Mouse (Mus musculus) kidney, embryonic 14.5 days (tissue): Measurements from ENCODE around the gene Rrp8. TPM values are rescaled to one million over a fixed set of nuclear protein-coding genes. Genes with fewer than 3 reads are reported as not detected.

Experiments
- ATAC-seq: fragments of 200-750 bp; cut with Nextera tagmentation; 2 replicates; pipeline ENCODE4 v1.8.0; 2017; ENCODE audit warnings: moderate number of reproducible peaks, mild to moderate bottlenecking, moderate TSS enrichment, moderate library complexity; ENCODE audit not compliant: low FRiP score, low TSS enrichment
- H3K27ac ChIP-seq: fragments of 300-500 bp; sonication (generic); 2 replicates; pipeline ENCODE4 v1.5.1; 2014; ENCODE audit warnings: low read depth, mild to moderate bottlenecking, low read length, moderate library complexity, mixed read lengths
- H3K27me3 ChIP-seq: fragments of 300-500 bp; sonication (generic); 2 replicates; pipeline ENCODE4 v1.6.1; 2014; ENCODE audit warnings: mild to moderate bottlenecking, low read length; ENCODE audit not compliant: control insufficient read depth, insufficient read depth
- H3K36me3 ChIP-seq: fragments of 300-500 bp; sonication (generic); 2 replicates; pipeline ENCODE4 v1.6.1; 2014; ENCODE audit warnings: low read length, mixed read lengths; ENCODE audit not compliant: control insufficient read depth, insufficient read depth
- H3K4me1 ChIP-seq: fragments of 300-500 bp; sonication (generic); 2 replicates; pipeline ENCODE4 v1.6.1; 2014; ENCODE audit warnings: low read length, mixed read lengths; ENCODE audit not compliant: control insufficient read depth, insufficient read depth
- H3K4me2 ChIP-seq: fragments of 300-500 bp; sonication (generic); replicated peaks from 2 replicates; pipeline ENCODE4 v1.6.1; 2014; ENCODE audit warnings: low read depth, mild to moderate bottlenecking, low read length
- H3K4me3 ChIP-seq: fragments of 300-500 bp; sonication (generic); 2 replicates; pipeline ENCODE4 v1.5.1; 2014; ENCODE audit warnings: mild to moderate bottlenecking, low read length
- H3K9ac ChIP-seq: fragments of 300-500 bp; sonication (generic); 2 replicates; pipeline ENCODE4 v1.6.1; 2014; ENCODE audit warnings: low read depth, mild to moderate bottlenecking, low read length, moderate library complexity
- H3K9me3 ChIP-seq: fragments of 300-500 bp; sonication (generic); 2 replicates; pipeline ENCODE4 v1.6.1; 2016; ENCODE audit warnings: low read length; ENCODE audit not compliant: control insufficient read depth
- WGBS: fragments of 180-500 bp; shearing (Covaris S2); extraction: QIAGEN DNeasy Blood & Tissue Kit; methylation state at CpG from one replicate; pipeline ENCODE4 v1.1.7; 2014; 5-methylcytosine and 5-hydroxymethylcytosine counted together
- polyA plus RNA-seq: library from polyadenylated mRNA; unstranded; fragments of >200 nt; fragmentation: Nextera tagmentation; extraction: Ambion mirVana; gene quantifications from 2 replicates; pipeline ENCODE4 v1.2.1, GENCODE M21; 2014

Gene Rrp8
- polyA plus RNA-seq, 1 experiment from 2014 or later: 46.7 TPM

DNA sequence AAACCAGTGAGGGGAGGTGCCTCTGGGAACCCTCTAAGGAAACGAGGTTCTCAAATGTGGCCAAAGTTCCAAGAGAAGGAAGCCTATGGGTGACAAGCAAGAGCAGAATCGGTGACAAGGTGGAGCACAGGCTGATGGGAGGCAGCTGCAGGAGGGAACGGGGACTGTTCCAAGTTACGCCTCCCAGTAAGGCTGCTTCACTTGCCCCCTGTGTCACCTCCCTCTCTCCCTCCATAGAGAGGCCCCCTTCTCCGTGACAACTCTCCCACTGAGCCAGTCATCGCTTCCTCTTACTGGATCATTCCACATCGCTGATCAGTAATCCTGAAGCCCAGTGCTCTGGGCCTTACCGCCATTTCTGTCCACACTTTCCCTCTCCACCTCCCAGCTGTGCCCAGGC, 37.5 kb upstream of the Rrp8 start:
- H3K4me1 ChIP-seq: peaks cover 49% of the 10 kb centered on the region
- no peak overlapping the region for H3K4me3 ChIP-seq
- H3K36me3 ChIP-seq: peaks cover 35% of the 10 kb centered on the region
- peak overlapping the region; percentile 55; the same call in 1 of the 2 replicates for H3K27ac ChIP-seq
- no peak overlapping the region; the same call in 1 of the 2 replicates for H3K4me2 ChIP-seq
- peak; percentile 71 for ATAC-seq
- H3K27me3 ChIP-seq: no peaks in the 10 kb centered on the region
- peak overlapping the region; percentile 40 for H3K9ac ChIP-seq
- no peaks in the 10 kb centered on the region for H3K9me3 ChIP-seq
- WGBS: 12% methylated on average over 8 of the region's 8 CpGs

DNA sequence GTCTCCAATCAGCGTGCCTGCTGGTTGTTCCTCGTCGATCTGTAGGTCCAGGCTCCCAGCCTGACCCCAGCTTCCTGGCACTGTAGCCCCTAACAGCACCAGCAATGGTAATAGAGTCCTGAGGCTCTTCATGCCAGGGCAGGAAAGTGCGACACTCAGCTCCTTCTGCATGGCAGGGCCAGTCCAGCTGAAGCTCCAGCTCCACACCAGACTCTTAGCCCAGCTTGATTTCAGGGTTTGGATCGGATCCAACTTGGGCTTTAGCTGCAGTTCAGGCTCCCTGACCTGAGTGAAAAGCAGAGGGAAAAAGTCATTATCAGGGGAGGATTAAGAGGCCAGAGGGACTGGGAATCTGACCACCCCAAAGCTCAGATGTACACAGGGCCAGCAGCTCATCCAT, 35.9 kb upstream of the Rrp8 start:
- Histone ChIP-seq H3K36me3 (peaks cover 34% of the 10 kb centered on the region), H3K4me2 (no peak overlapping the region), H3K4me1 (peaks cover 43% of the 10 kb centered on the region), H3K27me3 (no peaks in the 10 kb centered on the region), H3K27ac (no peak overlapping the region), H3K9me3 (no peaks in the 10 kb centered on the region), H3K4me3 (no peak overlapping the region), H3K9ac (no peak overlapping the region)
- 91% methylated on average over 5 of the region's 5 CpGs for WGBS
- ATAC-seq: no peak

DNA sequence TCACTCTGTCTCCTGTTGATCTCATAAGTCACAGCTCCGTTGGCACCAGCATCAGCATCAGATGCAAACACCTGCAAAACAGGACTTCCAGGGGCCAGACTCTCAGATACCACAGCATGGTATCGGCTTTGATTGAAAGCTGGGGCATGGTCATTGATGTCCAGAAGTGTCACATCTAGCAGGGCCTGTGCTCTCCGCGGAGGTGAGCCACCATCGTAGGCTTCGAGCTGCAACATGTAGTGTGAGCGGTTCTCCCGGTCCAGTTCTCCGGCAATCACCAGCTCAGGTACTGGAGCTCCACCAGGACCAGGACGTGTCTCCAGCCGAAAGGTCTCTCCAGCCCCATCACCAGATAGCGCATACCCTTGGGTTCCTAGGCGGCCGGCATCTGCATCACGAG, 35.1 kb upstream of the Rrp8 start:
- ATAC-seq: no peak
- Histone ChIP-seq H3K27ac (no peak overlapping the region), H3K4me3 (no peak overlapping the region), H3K9ac (no peak overlapping the region), H3K27me3 (no peaks in the 10 kb centered on the region), H3K4me1 (peaks cover 43% of the 10 kb centered on the region), H3K9me3 (no peaks in the 10 kb centered on the region), H3K36me3 (peaks cover 34% of the 10 kb centered on the region), H3K4me2 (no peak overlapping the region)
- WGBS: 91% methylated on average over 15 of the region's 15 CpGs

DNA sequence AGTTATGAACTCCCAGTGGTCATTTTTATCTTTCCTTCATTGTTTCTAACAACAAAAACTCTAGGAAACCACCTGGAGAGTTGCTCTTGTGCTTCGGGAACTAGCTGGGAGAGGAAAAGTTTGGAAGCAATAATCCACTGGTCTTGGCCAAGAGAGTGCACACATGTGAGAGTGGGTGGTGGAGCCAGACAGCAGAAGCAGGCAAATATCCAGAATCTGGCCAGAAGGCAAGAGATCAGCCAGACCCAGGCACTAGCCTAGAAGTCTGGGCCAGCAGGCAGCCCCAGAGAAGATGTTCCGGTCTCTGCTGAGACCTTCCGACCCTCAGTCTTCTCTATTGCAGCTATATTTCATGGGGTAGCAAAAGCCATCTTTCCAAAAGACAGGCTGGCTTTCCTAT, 32.8 kb upstream of the Rrp8 start:
- no peak overlapping the region for H3K9ac ChIP-seq
- H3K27ac ChIP-seq: no peak overlapping the region
- ATAC-seq: no peak
- H3K4me1 ChIP-seq: peaks cover 32% of the 10 kb centered on the region
- no peaks in the 10 kb centered on the region for H3K27me3 ChIP-seq
- H3K4me2 ChIP-seq: no peak overlapping the region
- H3K36me3 ChIP-seq: peaks cover 51% of the 10 kb centered on the region
- WGBS: 63% methylated on average over 3 of the region's 3 CpGs
- H3K9me3 ChIP-seq: no peaks in the 10 kb centered on the region
- no peak overlapping the region for H3K4me3 ChIP-seq

DNA sequence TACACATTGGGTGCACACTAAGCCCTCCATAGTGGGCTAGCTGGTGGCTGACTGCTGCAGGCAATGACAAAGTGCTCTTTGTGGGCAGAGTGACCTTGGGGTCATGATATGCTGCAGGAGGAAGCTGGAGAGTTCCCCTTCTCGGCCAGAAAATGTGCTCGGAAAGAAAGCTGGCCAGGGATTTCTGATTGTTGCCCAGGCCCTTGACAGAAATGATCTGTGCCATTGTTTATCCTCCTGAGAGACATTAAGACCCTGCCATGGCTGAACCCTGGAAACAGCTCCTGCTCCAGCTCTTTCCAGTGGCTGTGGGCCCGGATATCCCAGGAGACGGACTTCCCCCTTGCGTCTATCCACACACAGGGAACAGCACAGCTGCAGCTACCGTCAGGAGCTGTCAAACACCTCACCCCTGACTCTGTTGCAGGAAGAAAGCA, 30.6 kb upstream of the Rrp8 start:
- Histone ChIP-seq H3K4me3 (no peak overlapping the region), H3K4me1 (peaks cover 20% of the 10 kb centered on the region), H3K36me3 (peaks cover 70% of the 10 kb centered on the region), H3K9me3 (no peaks in the 10 kb centered on the region), H3K27me3 (no peaks in the 10 kb centered on the region), H3K9ac (no peak overlapping the region), H3K27ac (no peak overlapping the region), H3K4me2 (no peak overlapping the region; the same call in 1 of the 2 replicates)
- ATAC-seq: peak; percentile 47; the same call in 1 of the 2 replicates
- WGBS: 16% methylated on average over 6 of the region's 6 CpGs

DNA sequence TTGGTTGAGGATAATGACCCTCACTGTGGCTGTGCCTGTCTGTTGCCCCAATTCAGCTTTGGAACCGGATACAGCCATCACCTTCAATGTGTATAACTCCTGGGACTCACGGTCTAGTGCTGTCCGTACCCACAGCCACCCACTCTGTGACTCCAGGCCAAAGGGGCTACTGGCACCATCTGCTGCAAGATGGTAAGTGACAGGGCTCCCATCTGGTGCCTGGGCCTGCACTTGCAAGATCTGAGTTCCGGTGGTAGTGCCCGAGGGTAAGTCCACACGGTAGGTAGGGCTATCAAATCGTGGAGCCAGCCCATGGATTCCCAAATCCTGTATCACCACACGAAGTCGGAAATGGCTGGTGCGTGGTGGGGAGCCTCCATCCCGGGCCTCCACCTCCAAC, 27.1 kb upstream of the Rrp8 start:
- no peaks in the 10 kb centered on the region for H3K9me3 ChIP-seq
- no peak overlapping the region for H3K27ac ChIP-seq
- H3K27me3 ChIP-seq: no peaks in the 10 kb centered on the region
- 97% methylated on average over 11 of the region's 11 CpGs for WGBS
- H3K4me3 ChIP-seq: no peak overlapping the region
- peaks cover 17% of the 10 kb centered on the region for H3K4me1 ChIP-seq
- peaks cover 63% of the 10 kb centered on the region for H3K36me3 ChIP-seq
- H3K9ac ChIP-seq: no peak overlapping the region
- no peak for ATAC-seq
- H3K4me2 ChIP-seq: no peak overlapping the region

DNA sequence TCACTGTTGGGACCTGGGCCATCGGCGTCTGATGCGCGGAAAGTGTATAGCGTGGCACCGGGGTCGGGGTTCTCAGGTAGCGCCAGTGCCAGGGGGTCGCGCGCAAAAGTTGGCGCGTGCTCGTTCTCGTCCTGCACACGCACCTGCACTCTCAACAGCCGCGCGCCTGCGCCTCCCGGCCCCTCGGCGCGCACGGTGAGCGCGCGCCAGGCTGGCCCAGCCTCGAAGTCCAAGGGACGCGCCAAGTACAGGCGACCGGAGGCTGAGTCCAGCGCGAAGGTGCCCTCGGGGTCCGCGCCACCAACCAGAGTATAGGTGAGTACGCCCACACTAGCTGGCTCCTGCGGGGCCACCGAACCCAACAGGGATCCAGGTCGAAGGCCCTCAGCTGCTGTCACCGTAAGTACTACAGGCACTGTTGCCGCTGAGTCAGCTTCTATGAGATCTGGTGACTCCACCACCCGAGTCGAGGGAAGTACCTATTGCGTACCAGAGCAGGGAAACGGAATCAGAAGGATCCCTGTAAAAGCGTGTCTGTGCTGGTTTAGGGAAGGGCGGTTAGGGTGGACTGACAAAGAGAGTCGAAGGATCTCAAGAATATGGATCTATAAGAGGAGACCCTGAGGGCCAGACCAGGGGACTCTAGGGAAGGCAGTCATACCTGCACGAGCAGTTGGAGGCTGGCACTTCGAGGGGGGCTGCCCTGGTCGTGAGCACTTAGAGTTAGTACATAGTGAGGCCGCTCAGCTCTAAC, 25.5 kb upstream of the Rrp8 start:
- H3K9ac ChIP-seq: no peak overlapping the region
- no peak for ATAC-seq
- H3K27ac ChIP-seq: no peak overlapping the region
- no peaks in the 10 kb centered on the region for H3K9me3 ChIP-seq
- WGBS: 45% methylated on average over 55 of the region's 55 CpGs
- H3K4me1 ChIP-seq: peaks cover 5% of the 10 kb centered on the region
- peaks cover 78% of the 10 kb centered on the region for H3K36me3 ChIP-seq
- H3K4me2 ChIP-seq: peak overlapping the region; percentile 13; the same call in 1 of the 2 replicates
- H3K4me3 ChIP-seq: no peak overlapping the region
- no peaks in the 10 kb centered on the region for H3K27me3 ChIP-seq

DNA sequence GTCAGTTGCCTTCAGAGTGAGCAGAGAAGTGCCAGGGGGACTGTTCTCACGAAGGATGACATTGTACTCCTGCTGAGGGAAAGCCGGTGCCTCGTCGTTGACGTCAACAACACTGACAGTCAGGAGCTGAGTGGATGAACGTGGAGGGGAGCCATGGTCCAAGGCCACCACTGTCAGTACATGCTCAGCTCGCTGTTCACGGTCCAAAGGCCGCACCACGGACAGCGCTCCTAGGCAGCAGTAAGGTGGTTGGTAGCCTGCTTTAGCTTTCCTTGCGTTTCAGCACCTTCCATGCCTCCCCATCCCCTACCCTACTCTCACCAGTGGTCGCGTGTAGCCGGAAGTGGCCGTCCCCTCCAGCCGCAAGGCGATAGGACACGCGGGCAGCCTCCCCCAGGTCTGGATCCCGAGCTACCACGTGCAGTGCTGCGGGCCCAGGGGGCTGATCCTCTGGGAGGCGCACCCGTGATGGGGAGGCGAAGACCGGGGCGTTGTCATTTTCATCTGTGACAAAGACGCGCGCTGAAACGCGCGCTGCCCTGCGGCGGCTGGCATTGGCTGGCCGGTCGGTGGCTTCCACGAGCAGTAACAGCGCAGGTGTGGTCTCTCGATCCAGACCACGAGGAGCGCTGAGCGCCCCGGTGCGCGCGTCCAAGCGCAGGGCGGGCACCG, 24.8 kb upstream of the Rrp8 start:
- Histone ChIP-seq H3K36me3 (peaks cover 86% of the 10 kb centered on the region), H3K27me3 (no peaks in the 10 kb centered on the region), H3K4me2 (peak overlapping the region; percentile 13; the same call in 1 of the 2 replicates), H3K27ac (no peak overlapping the region), H3K4me1 (no peaks in the 10 kb centered on the region), H3K9ac (no peak overlapping the region), H3K9me3 (no peaks in the 10 kb centered on the region), H3K4me3 (no peak overlapping the region)
- peak; percentile 46; the same call in 1 of the 2 replicates for ATAC-seq
- WGBS: 36% methylated on average over 51 of the region's 51 CpGs

DNA sequence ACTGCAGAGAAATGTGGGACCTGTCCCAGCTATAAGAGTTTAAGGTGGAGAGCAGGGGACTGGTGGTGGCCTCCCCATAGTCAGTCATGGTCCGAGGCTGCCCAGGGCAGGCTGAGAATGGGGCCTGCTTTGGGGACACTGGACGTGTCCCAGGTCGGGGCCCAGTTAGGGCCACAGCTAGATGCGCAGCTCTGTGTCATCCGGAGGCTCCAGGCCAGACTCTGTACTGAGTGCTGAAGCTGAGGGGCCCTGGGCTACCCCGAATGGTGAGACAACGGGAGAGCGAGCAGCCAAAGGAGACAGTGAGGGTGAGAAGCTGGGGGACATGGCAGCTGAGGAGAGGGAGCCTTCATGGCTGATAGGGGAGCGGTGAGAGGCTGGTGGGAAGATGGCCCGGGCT, 16.1 kb upstream of the Rrp8 start:
- Histone ChIP-seq H3K27ac (no peak overlapping the region), H3K9me3 (no peaks in the 10 kb centered on the region), H3K4me2 (no peak overlapping the region), H3K4me1 (peaks cover 4% of the 10 kb centered on the region; the same call in 1 of the 2 replicates), H3K36me3 (peaks cover 67% of the 10 kb centered on the region), H3K27me3 (no peaks in the 10 kb centered on the region), H3K4me3 (no peak overlapping the region), H3K9ac (no peak overlapping the region)
- 86% methylated on average over 10 of the region's 10 CpGs for WGBS
- no peak for ATAC-seq
